Mouse (Mus musculus) R1 (cell line): ENCODE results near the gene Slc6a5.
A peak's percentile ranks its signal among the peaks of the same experiment; 100 is the strongest.

ENCODE experiments used
- DNase-seq: peaks from one replicate; pipeline ENCODE4 v3.0.0-alpha.2; 2018; ENCODE audit warnings: low read depth, low spot score

Gene Slc6a5

GRCm38 (mm10) chr7:49913164-49913563, 3.2 kb downstream of the Slc6a5 start:
- DNase-seq, result no peak

- DNase-seq, result no peak
Observed at GRCm38 (mm10) chr7:49913728-49914328, 3.9 kb downstream of the Slc6a5 start.

DNA sequence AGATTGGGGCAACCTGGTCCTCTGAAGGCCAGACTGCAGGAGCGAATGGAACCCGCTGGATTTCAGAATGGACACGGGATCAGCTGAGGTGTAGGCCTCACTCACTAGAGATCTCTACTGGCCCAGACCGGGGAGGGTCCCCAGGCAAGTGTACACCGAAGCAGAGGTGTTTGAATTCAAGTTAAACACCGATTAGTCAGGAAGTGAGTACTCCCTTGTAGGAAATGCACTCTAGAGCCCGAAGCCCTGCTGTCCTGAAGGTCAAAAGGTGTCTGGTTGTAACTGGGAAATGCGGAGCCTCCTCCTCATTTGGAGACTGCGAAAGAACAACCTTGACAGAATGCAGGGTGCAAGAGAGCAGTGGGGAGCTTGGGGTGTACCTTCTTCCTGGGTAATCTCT, 5.0 kb downstream of the Slc6a5 start:
- DNase-seq, result peak; percentile 77

- peak; percentile 40 for DNase-seq
Observed at GRCm38 (mm10) chr7:49915471-49915870, 5.5 kb downstream of the Slc6a5 start.

DNA sequence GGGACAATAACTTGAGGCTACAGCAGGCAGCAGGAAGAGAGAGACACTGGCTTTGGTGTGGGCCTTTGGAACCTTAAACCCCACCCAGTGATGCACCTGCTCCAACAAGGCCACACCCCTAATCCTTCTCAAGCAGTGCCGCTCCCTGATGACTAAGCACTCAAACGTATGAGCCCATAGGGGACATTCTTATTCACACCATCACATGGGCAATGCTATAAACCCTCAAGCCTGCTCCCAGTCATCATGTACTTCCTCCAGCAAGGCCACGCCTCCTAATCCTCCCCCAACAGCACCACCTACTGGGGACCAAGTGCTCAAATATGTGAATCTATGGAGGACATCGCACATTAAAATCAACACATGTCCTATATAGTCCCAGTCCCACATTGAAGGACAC, 9.5 kb downstream of the Slc6a5 start:
- peak; percentile 68 for DNase-seq

- DNase-seq, result no peak
Observed at GRCm38 (mm10) chr7:49920751-49921150, 10.8 kb downstream of the Slc6a5 start.

- no peak for DNase-seq
Observed at GRCm38 (mm10) chr7:49922928-49923327, 13.0 kb downstream of the Slc6a5 start.

DNA sequence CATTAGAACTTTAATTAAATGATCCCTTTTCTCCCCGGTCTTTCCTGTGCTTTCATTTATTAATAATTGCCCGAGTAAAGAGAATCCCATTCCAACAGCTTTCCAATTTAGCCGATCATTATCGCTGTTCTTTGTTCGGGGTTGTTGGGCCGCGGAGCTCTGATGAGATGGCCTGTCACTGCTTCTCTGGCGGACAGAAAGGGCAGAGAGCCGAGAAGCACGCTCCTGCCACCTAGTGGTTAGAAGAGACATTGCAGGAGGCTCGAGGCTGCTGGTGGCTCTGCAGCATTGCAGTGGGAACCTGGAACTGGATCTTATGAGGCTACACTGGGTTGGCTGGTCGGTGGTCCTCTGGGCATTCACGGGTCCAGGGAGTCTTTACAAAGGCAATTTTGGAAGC, 13.4 kb downstream of the Slc6a5 start:
- peak; percentile 83 for DNase-seq

DNA sequence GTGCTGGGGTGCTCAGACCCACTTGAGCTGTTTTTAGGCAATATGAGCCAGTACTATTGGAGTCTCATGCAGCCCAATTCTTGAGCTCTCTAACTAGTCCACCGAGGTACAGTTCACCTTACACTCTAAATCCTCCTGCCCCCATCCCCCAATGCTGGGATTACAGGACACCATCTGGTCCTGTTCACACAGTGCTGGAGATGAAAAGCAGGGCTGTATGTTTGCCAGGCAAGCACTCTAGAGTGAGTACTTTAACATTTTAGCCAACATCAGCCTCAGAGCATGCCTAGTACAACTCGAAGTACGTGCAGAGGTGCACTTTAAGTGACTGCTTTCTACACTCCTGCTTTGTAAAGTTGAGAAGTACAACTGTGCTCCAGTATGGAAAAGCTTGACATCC, 18.6 kb downstream of the Slc6a5 start:
- DNase-seq, result no peak

- no peak for DNase-seq
Observed at GRCm38 (mm10) chr7:49929999-49930398, 20.1 kb downstream of the Slc6a5 start.

DNA sequence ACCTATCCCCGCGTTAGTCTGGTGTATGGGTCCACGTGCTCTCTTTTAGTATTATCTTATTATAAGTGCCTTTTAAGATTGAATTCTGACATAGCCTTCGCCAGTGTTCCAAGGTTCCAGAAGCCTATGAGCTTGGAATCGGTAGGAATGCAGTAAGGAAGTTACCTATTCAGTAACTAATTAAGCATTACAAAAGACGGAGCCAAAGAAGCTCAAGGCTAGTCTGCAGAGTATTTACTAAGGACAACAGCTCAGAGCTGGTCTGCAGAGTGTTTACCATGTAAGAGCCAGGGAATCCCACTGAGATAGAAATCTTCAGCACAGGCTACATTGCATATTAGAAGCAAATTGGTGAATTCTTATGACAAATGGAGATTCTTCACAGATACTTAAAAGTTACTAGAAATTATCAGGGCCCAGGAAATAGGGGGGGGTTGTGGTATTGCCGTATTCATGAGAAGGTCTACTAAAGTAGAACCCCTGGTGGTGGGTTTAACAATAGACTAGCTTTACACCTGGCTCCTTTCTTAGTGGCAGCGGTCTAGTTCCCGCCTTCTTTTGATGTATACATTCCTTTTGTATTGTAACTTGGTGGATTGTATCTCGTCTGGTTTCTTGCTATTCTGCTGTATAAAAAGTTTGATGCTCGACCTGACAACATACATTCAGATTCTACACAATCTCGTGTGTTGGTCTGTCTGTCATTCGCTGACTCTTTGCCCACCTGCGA, 23.6 kb downstream of the Slc6a5 start:
- DNase-seq, result peak; percentile 92

DNA sequence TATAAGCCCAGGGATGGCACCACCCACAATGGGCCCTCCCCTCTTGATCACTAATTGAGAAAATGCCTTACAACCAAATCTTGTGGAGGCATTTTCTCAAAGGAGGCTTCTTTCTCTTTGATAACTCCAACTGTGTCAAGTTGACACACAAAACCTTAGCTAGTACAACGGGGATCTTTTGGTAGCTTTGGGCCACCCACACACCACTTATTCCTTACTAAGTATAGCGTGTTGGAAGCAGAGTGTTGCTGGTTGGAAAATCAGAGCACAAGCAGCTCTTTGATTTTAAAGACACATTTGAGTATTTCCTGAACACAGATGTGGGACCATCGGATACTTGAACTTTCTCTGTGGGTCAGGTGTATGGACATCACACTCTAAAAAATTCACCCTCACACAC, 26.9 kb downstream of the Slc6a5 start:
- no peak for DNase-seq

DNA sequence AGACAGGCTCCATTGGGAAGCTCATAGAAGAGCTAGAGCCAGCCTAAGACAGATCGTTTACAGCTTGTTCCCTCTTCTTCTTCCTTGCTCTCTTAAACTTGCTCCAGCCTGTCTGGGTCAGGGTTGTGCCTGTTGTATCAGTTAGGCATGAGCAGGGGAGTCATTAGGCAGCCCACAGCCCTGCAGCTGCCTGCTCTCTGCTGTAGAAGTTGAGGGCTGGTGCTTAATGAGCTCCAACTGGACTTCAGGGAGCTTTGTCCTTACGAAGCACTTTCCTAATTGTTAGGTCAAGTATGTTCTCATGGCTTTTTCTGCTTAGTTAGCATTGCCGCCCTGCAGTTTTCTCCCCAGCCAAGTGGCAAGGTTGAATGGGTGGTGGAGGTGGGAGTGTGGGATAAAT, 32.1 kb downstream of the Slc6a5 start:
- no peak for DNase-seq

DNA sequence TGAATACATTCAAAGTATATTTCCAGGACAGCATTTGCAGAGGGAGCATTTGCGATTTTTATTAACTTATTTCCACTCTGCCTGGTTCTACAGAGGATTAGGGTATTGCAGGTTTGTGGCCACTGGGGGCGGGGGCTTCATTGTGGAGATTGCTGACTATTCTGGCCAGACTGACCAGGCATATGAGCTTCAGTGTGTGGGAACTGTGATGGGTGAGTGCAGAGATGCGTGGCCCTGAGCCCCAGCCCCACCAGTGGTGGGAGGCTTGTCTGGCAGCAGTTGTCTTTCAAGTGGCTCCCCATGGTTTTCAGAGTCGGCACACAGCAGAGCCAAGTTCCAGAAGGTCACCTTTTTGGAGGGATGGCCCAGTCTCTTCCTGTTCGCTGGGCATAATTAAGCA, 32.5 kb downstream of the Slc6a5 start:
- DNase-seq, result no peak

- no peak for DNase-seq
Observed at GRCm38 (mm10) chr7:49946691-49947090, 36.7 kb downstream of the Slc6a5 start.

- peak; percentile 23 for DNase-seq
Observed at GRCm38 (mm10) chr7:49953546-49954181, 43.7 kb downstream of the Slc6a5 start.

DNA sequence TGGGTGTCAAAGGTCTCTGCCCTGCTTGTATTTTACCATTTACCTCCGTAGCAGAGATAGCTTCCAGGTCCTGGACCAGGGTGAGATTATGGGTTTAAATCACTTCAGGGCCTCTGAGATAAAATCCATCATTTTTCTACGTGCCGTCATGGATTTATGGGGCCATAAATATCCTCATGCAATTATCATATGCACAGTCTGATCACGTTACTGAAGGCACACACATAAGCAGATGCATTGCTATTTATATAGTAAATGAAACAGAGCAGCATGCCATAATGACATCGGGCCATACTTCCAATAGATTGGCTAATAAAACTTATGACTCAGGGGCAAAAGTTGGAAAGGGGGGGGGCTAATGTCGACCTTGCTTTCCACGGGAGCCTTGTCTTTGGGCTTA, 44.9 kb downstream of the Slc6a5 start:
- DNase-seq, result no peak

GRCm38 (mm10) chr7:49957142-49957541, 47.2 kb downstream of the Slc6a5 start:
- no peak for DNase-seq

DNA sequence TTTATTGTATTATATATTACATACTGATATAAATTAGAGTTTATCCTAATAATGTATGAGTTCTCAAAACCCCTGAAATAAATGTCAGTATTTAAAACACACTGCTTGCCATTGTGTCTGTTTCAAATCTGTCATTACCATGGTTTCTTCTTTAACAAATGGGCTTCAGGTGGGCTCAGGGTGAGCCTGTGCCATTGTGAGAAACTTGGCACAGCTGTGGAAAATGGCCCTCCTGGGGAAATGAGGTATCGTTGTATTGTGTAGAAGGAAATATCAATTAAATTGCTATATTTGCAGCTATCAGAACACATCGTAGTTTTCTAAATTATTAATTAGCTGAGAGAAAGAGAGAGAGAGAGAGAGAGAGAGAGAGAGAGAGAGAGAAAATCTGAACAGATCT, 53.8 kb downstream of the Slc6a5 start:
- DNase-seq, result no peak

DNA sequence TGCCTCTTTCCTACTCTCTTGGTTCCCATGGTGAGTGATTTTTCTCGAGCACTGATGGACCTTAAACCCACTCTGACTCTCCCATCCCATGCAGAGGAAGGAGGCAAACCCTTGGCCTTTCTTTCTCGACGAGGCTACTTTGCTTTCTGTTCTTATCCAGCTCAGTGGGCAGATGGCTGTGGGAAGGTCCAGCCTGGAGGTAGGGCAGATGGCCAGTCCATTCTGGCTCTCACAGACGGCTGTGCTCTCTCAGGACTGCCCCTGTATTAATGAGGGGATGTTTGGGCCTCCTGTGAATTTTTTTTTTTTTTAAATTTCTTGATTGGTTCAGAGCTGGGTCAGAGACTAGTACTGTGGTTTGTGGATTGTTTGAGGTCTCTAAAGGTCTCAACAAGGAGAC, 59.6 kb downstream of the Slc6a5 start:
- DNase-seq, result no peak

DNA sequence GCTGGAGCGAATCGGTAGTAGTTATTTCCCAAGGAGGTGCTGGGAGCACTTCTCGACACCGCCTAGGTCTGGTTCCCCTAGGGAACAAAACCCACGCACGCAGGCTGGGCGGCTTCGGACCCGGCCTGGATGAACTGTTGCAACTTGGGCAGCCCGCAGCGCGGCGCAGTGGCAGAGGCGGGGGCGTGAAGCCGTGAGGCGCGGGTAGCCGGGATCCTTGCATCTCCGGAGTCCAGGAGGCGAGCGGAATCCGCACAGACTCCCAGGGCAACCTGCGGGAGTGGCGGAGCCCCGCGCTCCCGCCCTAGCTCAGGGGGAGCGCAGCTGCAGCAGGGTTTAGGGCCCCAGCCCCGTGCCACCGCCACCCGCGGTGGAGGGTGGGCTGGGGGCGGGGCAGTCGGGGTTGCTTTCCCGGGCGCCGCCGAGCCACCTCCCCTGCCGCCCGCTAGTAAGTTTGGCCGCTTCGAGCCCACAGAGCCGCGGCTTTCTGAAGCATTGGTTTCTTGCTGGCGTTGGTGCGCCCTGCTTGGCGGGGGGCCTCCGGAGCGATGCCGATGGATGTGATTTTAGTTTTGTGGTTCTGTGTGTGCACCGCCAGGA, 65.0 kb downstream of the Slc6a5 start, which contains the start of gene Nell1:
Gene Nell1 (plus strand): TSS at position 24 of the 600 bp plus-strand sequence.
- peak; percentile 65 for DNase-seq

DNA sequence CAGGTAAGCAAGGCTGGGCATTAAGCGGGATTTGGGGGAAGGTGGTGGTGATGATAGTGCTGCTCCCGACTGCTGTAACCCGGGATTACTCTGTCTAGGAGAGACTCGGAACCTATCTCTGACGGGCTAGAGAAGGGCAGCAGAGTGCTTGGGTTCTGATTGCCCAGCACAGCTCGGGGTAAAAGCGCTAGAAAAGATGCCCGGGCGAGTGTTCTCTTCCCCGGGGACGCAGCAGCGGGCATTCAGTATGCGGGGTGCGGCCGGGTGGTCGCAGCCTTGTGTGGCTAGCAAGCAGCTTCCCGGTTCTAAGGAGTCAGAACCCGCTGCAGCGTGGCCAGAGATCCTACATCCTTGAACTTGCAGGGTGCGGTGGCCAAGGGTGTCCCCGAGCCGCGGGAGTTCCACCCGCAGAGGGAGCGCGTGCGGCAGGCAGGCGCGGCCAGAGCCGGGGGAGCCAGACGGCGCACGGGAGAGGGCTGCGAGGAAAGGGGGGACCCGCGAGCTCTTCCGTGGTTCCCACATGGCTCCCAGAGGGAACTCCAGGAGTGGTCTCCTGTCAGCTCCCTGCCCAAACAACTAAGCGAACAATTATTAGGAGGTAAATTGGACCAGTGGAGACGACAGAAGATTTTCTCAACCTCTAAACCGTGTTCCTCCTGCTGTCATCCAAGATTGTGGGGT, 65.6 kb downstream of the Slc6a5 start:
- DNase-seq, result no peak
